Mouse (Mus musculus) right cerebral cortex, adult 18-20 months (tissue): Measurements from ENCODE around the gene Utp20.
"Not testable (repeated sequence)": the region's sequence is repeated elsewhere in the genome, so short reads cannot be mapped to it uniquely, and the experiment has no call there.

Experiments
- DNase-seq: peaks from one replicate; pipeline ENCODE4 v3.0.0; 2022; ENCODE audit warnings: mixed read lengths

Utp20 gene

DNA sequence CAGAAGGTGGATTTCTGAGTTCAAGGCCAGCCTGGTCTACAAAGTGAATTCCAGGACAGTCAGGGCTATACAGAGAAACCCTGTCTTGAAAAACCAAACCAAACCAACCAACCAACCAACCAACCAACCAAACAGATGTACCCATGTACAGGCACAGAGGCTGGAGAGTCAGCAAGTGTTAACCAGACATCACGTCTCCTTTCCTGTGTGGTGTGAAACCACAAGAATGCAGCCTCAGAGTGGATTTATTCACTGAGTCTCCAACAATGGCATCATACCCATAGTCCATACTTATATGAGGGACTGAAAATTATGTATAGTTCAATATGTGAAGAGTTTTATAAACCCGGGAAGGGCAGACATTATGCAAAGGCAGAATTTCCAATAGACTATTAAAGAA, 43.5 kb downstream of the Utp20 start:
- not testable (repeated sequence) for DNase-seq

DNA sequence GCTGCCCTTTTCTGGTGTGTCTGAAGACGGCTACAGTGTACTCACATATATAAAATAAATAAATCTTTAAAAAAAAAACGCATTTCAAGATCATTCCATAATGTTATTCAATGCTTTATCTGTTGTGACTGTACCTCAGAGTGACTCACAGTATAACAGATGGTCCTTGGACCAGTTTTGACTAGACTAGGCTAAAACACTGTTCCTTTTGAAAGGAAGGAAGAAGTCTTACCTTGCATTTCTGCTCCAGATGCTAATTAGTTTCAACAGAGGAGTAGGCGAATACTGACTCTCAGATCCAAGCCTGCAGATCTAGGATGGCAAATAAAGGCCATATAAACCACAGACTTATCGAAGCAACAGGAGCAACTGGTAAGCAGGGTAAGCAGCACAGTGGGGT, 45.9 kb downstream of the Utp20 start:
- DNase-seq, result peak; percentile 28

DNA sequence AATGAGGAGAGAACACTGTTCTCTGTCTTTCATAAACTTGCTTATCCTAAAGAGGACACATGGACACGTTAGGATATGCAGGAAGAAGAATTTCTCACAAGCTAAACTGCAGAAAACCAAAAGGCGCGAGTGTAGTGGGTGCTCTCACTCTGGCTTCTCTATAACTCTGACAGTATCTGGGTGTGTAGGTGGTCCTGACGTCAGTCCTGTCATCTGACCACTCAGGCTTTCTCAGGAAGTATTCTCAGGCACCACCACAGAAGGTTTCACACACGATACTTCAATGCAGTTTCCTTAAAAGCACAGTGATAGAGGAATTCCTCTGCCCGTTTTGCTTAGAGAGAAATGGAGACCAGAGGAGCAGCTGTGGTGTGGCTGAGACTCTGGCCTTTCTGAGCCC, 50.4 kb downstream of the Utp20 start:
- DNase-seq, result peak; percentile 72

DNA sequence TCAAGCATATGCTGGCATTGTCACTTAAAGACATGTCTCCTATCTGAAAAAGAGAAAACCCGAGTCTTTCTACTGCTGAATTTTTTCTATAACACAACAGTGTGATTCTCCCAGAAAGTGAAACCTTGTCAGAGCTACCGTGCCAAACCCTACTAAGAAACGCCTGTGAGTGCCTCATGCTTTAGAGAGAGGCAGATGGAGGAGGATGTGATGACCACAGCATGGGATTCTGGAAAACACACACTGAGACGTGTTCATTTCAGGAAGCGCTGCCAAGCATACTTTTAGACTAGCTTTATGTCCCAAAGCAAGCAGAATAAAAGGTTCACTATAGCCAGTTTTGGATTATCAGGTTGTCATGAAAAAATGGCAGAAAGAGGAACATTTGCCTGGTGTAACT, 53.6 kb downstream of the Utp20 start:
- peak; percentile 11 for DNase-seq

DNA sequence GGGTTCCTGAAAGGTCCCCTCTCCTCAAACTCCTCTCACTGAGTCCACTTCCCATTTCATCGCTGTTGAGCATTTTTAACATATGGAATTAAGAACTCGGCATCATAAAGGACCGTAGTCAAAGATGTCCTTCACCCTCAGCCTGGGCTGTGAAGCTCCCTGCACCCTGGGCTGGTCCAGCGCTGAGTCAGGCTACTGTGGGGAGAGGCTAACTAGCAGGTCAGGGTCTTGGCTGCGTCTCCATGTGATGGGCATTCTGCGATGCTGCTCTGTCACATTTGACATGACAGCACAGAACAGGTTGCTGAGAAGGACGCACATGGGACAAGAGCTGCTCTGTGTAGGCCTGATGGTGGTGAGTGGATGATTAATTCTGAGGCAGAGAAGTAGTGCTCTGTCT, 56.9 kb downstream of the Utp20 start:
- no peak for DNase-seq

DNA sequence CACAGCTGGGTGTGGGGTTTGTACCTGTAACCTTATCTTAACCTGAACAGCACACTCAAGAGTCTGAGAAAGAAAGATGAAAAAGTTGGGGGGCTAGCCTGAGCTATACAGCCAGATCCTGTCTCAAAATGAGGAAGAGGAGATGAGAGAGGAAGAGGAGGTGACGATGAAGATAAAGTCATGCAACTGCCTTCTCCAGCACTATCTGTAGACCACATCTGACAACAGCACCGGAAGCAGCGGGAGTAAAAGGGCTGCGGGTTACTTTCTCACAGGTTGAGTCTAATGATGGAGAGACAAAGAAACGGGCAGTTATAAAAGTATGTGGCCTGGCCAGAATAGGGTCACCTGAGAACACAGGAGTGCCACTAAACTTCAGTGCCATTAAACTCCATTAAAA, 57.6 kb downstream of the Utp20 start:
- no peak for DNase-seq

GRCm38 (mm10) chr10:88765431-88766142, 61.0 kb downstream of the Utp20 start:
- DNase-seq, result no peak

DNA sequence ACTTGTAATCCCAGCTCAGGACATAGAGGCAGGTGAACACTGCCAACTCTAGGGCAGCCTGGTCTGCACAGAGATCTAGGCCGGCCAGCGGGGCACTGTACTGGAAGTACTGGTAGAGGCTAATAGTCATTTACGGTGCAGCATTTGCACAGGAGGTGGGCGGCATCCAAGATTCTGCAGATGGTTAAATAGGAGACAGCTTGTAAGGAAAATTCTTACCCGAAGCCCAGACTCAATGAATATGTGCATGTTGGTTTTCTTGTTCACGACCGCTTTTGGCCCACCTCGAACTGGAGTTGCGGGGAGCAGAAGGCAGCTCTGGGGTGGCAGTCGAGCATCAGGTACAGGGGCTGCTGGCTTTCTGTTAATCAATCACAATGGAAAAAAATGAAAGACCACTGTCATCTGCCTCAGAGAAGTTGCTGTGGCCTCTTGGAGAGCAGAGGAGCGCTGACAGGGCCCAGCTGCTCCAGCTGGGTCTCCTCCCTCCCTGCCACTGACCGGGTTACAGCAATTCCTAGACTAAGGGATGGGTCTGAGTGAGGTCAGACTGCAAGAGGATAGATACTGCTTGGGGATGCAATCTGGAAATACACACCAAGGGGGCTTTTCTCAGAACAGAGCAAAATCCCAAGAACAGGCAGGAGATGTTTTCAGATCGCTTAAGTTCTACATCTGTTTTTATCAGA, 64.9 kb downstream of the Utp20 start:
- DNase-seq, result peak; percentile 7

- DNase-seq, result no peak
These were observed 85.2 kb downstream of the Utp20 start for GRCm38 (mm10) chr10:88741426-88741825.

- DNase-seq, result no peak
These were observed 85.8 kb downstream of the Utp20 start for GRCm38 (mm10) chr10:88740781-88741180.

- no peak for DNase-seq
These were observed 86.8 kb downstream of the Utp20 start for GRCm38 (mm10) chr10:88739818-88740217.

GRCm38 (mm10) chr10:88739074-88739473, 87.5 kb downstream of the Utp20 start:
- not testable (repeated sequence) for DNase-seq

- DNase-seq, result no peak
These were observed 94.3 kb downstream of the Utp20 start for GRCm38 (mm10) chr10:88732309-88732622.

DNA sequence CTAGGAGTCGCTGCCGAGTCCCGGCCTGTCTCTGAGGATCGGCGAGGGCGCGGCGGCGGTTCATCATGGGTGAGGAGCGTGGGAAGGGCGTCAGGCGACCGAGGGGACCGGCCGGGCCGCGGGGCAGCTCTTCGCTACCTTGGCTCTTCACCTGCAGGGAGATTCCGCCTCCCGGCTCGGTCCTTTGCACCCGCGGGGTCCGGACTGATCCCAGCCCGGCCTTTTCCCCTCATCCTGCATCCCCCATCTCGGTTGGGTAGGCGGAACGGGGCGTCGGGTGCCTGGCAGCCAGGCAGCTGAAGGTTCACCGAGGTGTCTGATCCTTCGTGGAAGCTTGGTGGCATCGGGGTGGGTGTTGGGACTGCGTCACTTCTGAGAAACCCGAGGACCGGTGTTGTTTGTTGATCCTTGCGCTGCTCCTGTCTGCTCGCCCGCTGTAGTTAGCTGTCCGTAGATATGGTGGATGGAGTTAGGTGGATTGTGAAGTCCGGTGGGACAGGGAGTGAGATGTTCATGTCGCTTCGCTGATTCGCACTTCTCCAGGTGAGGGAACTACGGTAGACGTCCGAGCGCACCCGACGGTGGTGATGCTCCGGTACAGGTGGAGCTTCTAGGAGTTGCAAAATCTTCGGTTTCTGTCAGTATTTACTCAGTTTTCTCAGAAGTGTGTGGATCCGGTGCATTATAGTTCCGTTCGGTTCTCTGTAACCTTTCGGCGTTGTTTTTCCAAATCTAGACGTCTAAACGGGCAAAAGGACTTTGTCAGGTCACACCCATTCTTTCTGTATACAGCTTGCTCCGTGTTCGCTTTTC, 94.9 kb downstream of the Utp20 start:
- no peak for DNase-seq

GRCm38 (mm10) chr10:88730571-88731495, 95.8 kb downstream of the Utp20 start, which contains the start of gene Arl1:
Gene Arl1 (plus strand): TSS chr10:88730858.
- DNase-seq, result peak; percentile 93

DNA sequence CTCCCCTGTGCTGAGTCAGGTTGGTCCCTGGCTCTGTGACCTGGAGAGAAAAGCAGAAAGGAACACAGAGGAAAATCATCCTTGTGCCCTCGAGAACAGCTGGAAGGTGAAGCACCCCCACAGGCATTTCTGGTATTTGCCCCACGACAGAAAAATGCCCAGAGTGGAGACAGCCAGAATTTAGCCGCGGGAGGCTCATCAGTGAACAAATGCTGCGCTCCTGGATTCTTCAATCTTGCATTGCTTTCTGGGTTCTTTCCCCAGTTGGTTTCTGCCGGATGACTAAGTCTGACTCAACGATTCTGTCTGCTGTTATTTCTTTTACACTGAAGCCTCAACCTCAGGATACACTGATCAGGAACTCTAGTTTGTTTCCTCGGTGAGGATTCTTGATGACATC, 98.4 kb downstream of the Utp20 start:
- no peak for DNase-seq

DNA sequence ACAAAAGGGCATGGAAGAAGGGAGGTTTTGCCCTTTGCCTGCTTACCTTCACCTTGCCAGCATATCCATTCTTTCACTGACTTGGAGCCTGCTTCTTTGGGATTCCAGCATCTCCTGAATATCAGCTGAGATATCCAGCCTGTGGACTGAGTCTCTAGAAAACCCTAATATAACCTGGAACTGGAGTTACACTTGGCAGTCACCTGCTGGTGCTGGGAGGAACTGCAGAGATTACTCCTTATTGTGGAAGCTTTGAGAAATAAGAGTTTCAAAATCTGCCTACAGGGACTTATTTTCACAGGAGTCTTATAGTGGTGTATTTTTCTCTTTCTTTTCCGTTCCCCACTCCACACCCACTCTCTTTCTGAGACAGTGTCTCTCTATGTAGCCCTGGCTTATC, 99.5 kb downstream of the Utp20 start:
- peak; percentile 58 for DNase-seq

DNA sequence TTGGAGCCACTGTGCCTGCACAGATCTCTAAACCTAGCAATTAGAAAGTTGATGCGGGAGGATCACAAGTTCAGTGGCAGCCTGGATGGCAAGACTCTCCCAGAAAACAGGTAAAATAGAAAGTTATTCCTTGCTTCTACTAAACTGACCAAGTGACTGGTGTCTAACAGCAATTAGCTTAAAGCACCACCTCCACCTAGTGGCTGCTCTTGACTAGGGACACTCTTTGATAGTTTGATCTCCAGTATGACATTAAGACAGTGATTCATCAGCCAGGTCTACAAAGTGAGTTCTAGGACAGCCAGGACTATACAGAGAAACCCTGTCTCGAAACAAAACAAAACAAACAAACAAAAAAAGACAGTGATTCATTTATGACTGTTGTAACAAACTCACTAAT, 101.3 kb downstream of the Utp20 start:
- no peak for DNase-seq

DNA sequence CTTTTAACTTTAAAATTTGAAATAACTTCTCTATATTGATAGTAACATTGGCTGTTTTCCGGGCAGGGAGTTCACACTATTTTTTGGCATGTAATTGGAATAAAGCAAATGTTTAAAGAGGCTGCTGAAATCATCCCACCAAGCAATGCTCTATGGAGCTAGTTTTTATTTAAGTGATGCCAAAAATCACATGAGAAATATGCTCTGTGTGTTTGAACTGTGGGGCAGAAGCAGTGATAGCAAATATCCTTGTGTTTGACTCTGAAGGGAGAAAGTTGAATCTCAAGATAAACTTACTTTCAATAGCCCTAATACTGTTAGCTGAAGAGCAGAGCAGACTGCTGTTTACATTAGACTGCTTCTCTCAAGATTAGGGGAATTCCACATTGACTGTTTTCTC, 107.0 kb downstream of the Utp20 start:
- DNase-seq, result no peak

- no peak for DNase-seq
These were observed 108.9 kb downstream of the Utp20 start for GRCm38 (mm10) chr10:88717756-88718025.

DNA sequence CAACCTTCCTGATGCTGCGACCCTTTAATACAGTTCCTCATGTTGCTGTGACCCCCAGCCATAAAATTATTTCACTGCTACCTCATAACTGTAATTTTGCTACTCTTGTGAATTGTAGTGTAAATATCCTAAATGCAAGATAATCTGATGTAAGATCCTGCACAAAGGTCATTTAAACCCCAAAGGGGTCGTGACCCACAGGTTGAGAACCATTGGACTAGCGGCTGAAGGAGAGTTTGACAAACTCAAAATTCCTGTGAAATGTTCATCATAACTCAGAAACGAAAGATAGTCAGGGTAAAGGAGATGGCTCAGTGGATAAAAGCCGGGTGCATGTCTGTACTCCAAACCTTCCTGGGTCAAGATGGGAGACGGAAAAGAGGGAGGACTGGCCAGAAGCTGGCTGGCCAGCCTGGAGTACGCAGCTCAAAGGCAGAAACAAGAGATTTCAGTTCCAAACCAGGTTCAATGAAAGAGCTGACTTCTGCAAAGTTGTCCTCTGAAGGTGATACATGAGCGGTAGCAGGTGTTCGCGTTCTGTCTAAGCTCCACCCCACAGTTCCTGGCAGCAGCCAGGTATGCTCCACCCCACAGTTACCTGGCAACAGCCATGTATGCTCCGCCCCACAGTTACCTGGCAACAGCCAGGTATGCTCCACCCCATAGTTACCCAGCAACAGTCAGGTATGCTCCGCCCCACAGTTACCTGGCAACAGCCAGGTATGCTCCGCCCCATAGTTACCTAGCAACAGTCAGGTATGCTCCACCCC, 109.4 kb downstream of the Utp20 start:
- no peak for DNase-seq

DNA sequence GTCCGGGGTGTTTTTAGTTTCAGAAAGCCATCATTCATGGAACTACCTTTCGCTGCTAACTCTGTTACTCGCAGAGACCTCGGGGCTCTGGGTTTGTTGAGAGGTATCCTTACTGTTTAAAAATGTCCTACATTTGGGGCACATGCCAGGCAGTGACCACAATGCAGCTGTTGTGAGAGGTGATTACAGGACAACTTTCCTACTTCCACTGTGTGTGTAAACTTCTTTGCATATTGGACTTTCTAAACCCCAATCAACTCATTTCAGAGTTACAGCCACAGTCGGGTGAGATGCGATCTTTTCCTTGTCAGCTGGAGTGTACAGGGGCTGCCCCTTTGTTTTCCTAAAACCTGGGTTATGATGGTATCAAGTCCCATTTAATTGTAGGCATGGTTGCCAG, 111.0 kb downstream of the Utp20 start:
- DNase-seq, result no peak
